Mouse (Mus musculus) C2C12 (cell line): ENCODE measurements around the gene Relb.

ENCODE experiments used
- CTCF ChIP-seq: IDR thresholded peaks from one replicate; pipeline ENCODE4 v1.5.1; 2011; ENCODE audit not compliant: control insufficient read depth, insufficient read depth, insufficient read length
- MYOD1 ChIP-seq: IDR thresholded peaks from one replicate; pipeline ENCODE4 v1.6.1; 2011; ENCODE audit warnings: low read depth; ENCODE audit not compliant: control insufficient read depth, insufficient read length

GRCm38 (mm10) chr7:19620811-19621210, 8.4 kb downstream of the Relb start:
- TF ChIP-seq CTCF (no peak), MYOD1 (no peak)
